Mouse (Mus musculus): ENCODE results near the gene Socs7. TPM values are rescaled to one million over a fixed set of nuclear protein-coding genes. Genes with fewer than 3 reads are reported as not detected.
A peak's percentile ranks its signal among the peaks of the same experiment; 100 is the strongest.
"Not testable (repeated sequence)": the region's sequence is repeated elsewhere in the genome, so short reads cannot be mapped to it uniquely, and the experiment has no call there.

Socs7 gene
- total and polyA plus RNA-seq, 2 experiments: 3.7 to 4.0 TPM

DNA sequence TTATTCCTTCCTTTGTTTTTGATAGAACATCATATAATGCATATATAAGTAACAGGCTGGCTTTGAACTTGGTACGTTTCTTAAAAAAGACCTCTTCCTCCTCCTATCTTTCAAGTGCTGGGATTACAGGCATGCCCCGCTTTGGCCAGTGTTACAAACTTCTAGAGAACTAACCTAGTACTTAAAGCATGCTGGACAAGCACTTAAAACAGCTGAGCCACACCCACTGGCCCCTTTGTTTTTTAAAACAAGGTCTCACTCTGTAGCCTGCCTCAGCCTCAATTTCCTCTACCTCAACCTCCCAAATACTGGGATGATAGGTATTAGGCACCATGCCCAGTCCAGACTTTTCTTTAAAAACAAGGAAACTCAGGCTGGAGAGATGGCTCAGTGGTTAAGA, 7.7 kb upstream of the Socs7 start:
- no peak overlapping the region for H3K9ac ChIP-seq (ENCODE audit: low read depth, low read length)
- WGBS: 86% methylated on average over 2 of the region's 2 CpGs
- H3K4me3 ChIP-seq (ENCODE audit: insufficient read depth, low read depth, low read length): no peak overlapping the region
- TF ChIP-seq CTCF (IDR thresholded peaks at IDR 0.05; ENCODE audit: low read depth, low read length) (no peak), POLR2A (IDR thresholded peaks at IDR 0.05; ENCODE audit: extremely low read depth, insufficient read depth, low read length) (no peak)
- H3K27me3 ChIP-seq (ENCODE audit: control insufficient read depth, insufficient read depth, low read length): no peaks in the 10 kb centered on the region
- no peaks in the 10 kb centered on the region for H3K79me2 ChIP-seq (ENCODE audit: control insufficient read depth, insufficient read depth, low read length)
- H3K4me1 ChIP-seq (ENCODE audit: control insufficient read depth, insufficient read depth, low read length): no peaks in the 10 kb centered on the region
- no peaks in the 10 kb centered on the region for H3K36me3 ChIP-seq (ENCODE audit: control insufficient read depth, insufficient read depth, low read length)
- DNase-seq (ENCODE audit: extremely low read depth, low read depth, low spot score): no peak
- H3K27ac ChIP-seq (replicated peaks; ENCODE audit: insufficient read depth, low read depth, low read length): no peak overlapping the region

DNA sequence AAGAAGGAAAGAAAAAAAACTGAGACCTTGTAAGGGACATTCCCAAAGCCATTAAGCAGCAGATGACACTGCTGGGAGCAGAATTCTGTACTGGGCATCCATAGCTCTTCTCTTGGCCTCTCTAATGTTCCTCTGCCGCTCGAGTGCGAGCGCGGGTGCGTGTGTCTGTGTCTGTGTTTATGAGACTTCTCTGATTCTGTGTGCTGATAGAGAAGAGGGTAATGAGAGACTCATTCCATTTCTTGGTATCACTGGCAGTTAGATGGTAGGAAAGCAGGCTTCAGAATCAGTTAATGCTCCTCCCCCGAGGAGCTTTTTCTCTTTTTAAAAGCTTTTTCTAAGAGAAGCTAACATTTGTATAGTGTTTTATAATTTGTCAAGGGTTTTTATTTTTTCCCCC, 7.1 kb upstream of the Socs7 start:
- no peak for DNase-seq (ENCODE audit: extremely low read depth, low read depth, low spot score)
- Histone ChIP-seq H3K36me3 (ENCODE audit: control insufficient read depth, insufficient read depth, low read length) (no peaks in the 10 kb centered on the region), H3K27me3 (ENCODE audit: control insufficient read depth, insufficient read depth, low read length) (no peaks in the 10 kb centered on the region), H3K4me1 (ENCODE audit: control insufficient read depth, insufficient read depth, low read length) (no peaks in the 10 kb centered on the region), H3K4me3 (ENCODE audit: insufficient read depth, low read depth, low read length) (no peak overlapping the region), H3K79me2 (ENCODE audit: control insufficient read depth, insufficient read depth, low read length) (no peaks in the 10 kb centered on the region), H3K9ac (ENCODE audit: low read depth, low read length) (no peak overlapping the region), H3K27ac (replicated peaks; ENCODE audit: insufficient read depth, low read depth, low read length) (no peak overlapping the region)
- WGBS: 91% methylated on average over 7 of the region's 7 CpGs
- TF ChIP-seq CTCF (IDR thresholded peaks at IDR 0.05; ENCODE audit: low read depth, low read length) (no peak), POLR2A (IDR thresholded peaks at IDR 0.05; ENCODE audit: extremely low read depth, insufficient read depth, low read length) (no peak)

DNA sequence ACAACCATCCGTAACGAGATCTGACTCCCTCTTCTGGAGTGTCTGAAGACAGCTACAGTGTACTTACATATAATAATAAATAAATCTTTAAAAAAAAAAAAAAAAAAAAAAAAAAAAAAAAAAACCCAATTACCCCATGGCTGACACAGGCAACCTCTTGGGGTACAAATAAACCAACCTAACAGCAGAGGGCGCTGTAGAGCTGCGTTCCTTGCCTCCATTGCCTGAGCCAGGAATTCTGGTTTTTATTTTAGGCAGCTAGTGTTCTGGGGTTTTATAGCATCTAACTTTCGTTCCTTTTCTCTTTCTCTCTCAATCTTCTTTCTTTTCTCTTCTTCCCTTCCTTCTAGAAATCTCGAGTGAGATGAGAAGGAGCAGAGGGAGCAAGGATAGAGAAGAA, 4.7 kb upstream of the Socs7 start:
- WGBS: 15% methylated on average over 6 of the region's 6 CpGs

DNA sequence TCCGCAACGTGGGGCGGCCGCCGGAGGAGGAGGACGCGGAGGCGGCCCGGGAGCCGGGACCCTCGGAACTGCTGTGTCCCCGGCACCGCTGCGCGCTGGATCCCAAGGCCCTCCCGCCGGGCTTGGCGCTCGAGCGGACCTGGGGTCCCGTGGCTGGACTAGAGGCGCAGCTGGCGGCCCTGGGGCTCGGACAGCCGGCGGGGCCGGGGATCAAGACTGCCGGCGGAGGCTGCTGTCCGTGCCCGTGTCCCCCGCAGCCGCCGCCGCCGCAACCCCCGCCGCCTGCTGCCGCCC, 245 bp downstream of the Socs7 start:
- Histone ChIP-seq H3K27me3 (ENCODE audit: control insufficient read depth, insufficient read depth, low read length) (no peaks in the 10 kb centered on the region), H3K9ac (ENCODE audit: low read depth, low read length) (peak overlapping the region; percentile 93), H3K4me3 (ENCODE audit: insufficient read depth, low read depth, low read length) (peak overlapping the region; percentile 96), H3K79me2 (ENCODE audit: control insufficient read depth, insufficient read depth, low read length) (peaks cover 37% of the 10 kb centered on the region), H3K4me1 (ENCODE audit: control insufficient read depth, insufficient read depth, low read length) (peaks cover 11% of the 10 kb centered on the region), H3K27ac (replicated peaks; ENCODE audit: insufficient read depth, low read depth, low read length) (peak overlapping the region; percentile 77), H3K36me3 (ENCODE audit: control insufficient read depth, insufficient read depth, low read length) (no peaks in the 10 kb centered on the region)
- no peak for TF ChIP-seq POLR2A (IDR thresholded peaks at IDR 0.05; ENCODE audit: extremely low read depth, insufficient read depth, low read length)
- TF ChIP-seq CTCF (IDR thresholded peaks at IDR 0.05; ENCODE audit: low read depth, low read length): no peak
- 1% methylated on average over 33 of the region's 39 CpGs for WGBS
- no peak for DNase-seq (ENCODE audit: extremely low read depth, low read depth, low spot score)

More for the DNA sequence above, 4.7 kb upstream of the Socs7 start:
- not testable (repeated sequence) for H3K36me3 ChIP-seq (ENCODE audit: control insufficient read depth, insufficient read depth, low read length); H3K9ac ChIP-seq (ENCODE audit: low read depth, low read length); H3K4me3 ChIP-seq (ENCODE audit: insufficient read depth, low read depth, low read length); H3K27ac ChIP-seq (replicated peaks; ENCODE audit: insufficient read depth, low read depth, low read length); H3K4me1 ChIP-seq (ENCODE audit: control insufficient read depth, insufficient read depth, low read length); H3K27me3 ChIP-seq (ENCODE audit: control insufficient read depth, insufficient read depth, low read length); H3K79me2 ChIP-seq (ENCODE audit: control insufficient read depth, insufficient read depth, low read length)
- peak; percentile 62 for DNase-seq (ENCODE audit: extremely low read depth, low read depth, low spot score)
- TF ChIP-seq CTCF (IDR thresholded peaks at IDR 0.05; ENCODE audit: low read depth, low read length): peak; percentile 80

DNA sequence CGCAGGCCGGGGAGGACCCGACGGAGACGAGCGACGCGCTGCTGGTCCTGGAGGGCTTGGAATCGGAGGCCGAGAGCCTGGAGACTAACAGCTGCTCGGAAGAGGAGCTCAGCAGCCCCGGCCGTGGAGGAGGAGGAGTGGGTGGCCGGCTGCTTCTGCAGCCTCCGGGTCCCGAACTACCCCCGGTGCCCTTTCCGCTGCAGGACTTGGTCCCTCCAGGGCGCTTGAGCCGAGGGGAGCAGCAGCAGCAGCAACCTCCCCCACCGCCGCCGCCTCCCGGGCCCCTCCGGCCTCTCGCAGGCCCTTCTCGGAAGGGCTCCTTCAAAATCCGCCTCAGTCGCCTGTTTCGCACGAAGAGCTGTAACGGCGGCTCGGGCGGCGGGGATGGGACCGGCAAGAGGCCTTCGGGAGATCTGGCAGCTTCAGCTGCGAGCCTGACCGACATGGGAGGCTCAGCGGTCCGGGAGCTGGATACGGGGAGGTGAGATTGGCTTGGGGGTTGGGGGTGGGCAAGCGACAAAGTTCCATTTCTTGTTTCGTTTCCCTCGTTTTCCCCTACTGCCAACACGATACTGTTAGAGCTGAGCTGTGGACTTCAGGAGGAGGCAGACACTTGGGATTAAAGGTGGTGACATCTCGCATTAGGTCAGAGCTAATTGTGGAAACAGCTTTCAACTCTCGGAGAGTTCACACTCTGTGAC, 742 bp downstream of the Socs7 start:
- peak overlapping the region; percentile 77 for H3K27ac ChIP-seq (replicated peaks; ENCODE audit: insufficient read depth, low read depth, low read length)
- WGBS: under 1% methylated on average over 49 of the region's 49 CpGs
- no peaks in the 10 kb centered on the region for H3K27me3 ChIP-seq (ENCODE audit: control insufficient read depth, insufficient read depth, low read length)
- peak overlapping the region; percentile 96 for H3K4me3 ChIP-seq (ENCODE audit: insufficient read depth, low read depth, low read length)
- peak overlapping the region; percentile 93 for H3K9ac ChIP-seq (ENCODE audit: low read depth, low read length)
- H3K36me3 ChIP-seq (ENCODE audit: control insufficient read depth, insufficient read depth, low read length): no peaks in the 10 kb centered on the region
- TF ChIP-seq POLR2A (IDR thresholded peaks at IDR 0.05; ENCODE audit: extremely low read depth, insufficient read depth, low read length) (no peak), CTCF (IDR thresholded peaks at IDR 0.05; ENCODE audit: low read depth, low read length) (no peak)
- peaks cover 39% of the 10 kb centered on the region for H3K79me2 ChIP-seq (ENCODE audit: control insufficient read depth, insufficient read depth, low read length)
- DNase-seq (ENCODE audit: extremely low read depth, low read depth, low spot score): peak; percentile 69
- H3K4me1 ChIP-seq (ENCODE audit: control insufficient read depth, insufficient read depth, low read length): peaks cover 15% of the 10 kb centered on the region

DNA sequence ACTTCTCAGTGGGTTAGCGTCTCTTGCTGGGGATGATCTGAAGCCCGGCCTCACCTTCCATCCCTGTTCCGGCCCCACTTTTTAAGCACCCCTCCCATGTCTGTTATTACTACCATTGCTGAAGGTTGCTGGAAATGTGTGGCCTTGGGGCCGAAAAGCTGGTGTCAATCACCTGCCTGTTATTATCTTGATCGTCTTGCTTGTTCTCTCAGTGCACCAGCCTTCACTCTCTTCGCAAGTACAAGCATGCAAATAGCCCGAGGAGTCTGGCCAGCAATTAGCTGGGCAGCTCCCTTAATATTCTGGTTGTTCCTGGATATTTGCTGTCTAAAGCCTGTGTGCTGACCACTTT, 1.3 kb downstream of the Socs7 start:
- no peak for TF ChIP-seq CTCF (IDR thresholded peaks at IDR 0.05; ENCODE audit: low read depth, low read length)
- no peak for TF ChIP-seq POLR2A (IDR thresholded peaks at IDR 0.05; ENCODE audit: extremely low read depth, insufficient read depth, low read length)
- Histone ChIP-seq H3K4me1 (ENCODE audit: control insufficient read depth, insufficient read depth, low read length) (peaks cover 19% of the 10 kb centered on the region), H3K79me2 (ENCODE audit: control insufficient read depth, insufficient read depth, low read length) (peaks cover 43% of the 10 kb centered on the region), H3K36me3 (ENCODE audit: control insufficient read depth, insufficient read depth, low read length) (no peaks in the 10 kb centered on the region), H3K9ac (ENCODE audit: low read depth, low read length) (peak overlapping the region; percentile 93), H3K27ac (replicated peaks; ENCODE audit: insufficient read depth, low read depth, low read length) (peak overlapping the region; percentile 77), H3K27me3 (ENCODE audit: control insufficient read depth, insufficient read depth, low read length) (no peaks in the 10 kb centered on the region), H3K4me3 (ENCODE audit: insufficient read depth, low read depth, low read length) (peak overlapping the region; percentile 96)
- WGBS: 0% methylated on average over 7 of the region's 7 CpGs
- DNase-seq (ENCODE audit: extremely low read depth, low read depth, low spot score): no peak

Data from liver, adult 2 months (tissue).